Mouse (Mus musculus) heart, embryonic 16.5 days (tissue): Measurements from ENCODE around the gene Samd3. TPM values are rescaled to one million over a fixed set of nuclear protein-coding genes. Genes with fewer than 3 reads are reported as not detected.

Experiments
- ATAC-seq: fragments of 200-750 bp; cut with Nextera tagmentation; replicated peaks from 2 replicates; pipeline ENCODE4 v1.8.0; 2017; ENCODE audit warnings: moderate number of reproducible peaks; ENCODE audit not compliant: insufficient read depth, low FRiP score; ENCODE audit errors: extremely low read depth
- H3K27ac ChIP-seq: fragments of 300-500 bp; sonication (generic); 2 replicates; pipeline ENCODE4 v1.5.1; 2014; ENCODE audit warnings: mild to moderate bottlenecking, low read length, control low read depth, moderate library complexity
- H3K27me3 ChIP-seq: fragments of 300-500 bp; sonication (generic); 2 replicates; pipeline ENCODE4 v1.6.1; 2014; ENCODE audit warnings: low read length, mixed read lengths; ENCODE audit not compliant: control insufficient read depth, insufficient read depth
- H3K36me3 ChIP-seq: fragments of 300-500 bp; sonication (generic); 2 replicates; pipeline ENCODE4 v1.6.1; 2014; ENCODE audit not compliant: control insufficient read depth, insufficient read depth
- H3K4me1 ChIP-seq: fragments of 300-500 bp; sonication (generic); 2 replicates; pipeline ENCODE4 v1.6.1; 2014; ENCODE audit warnings: low read length, mixed read lengths; ENCODE audit not compliant: control insufficient read depth, insufficient read depth
- H3K4me2 ChIP-seq: fragments of 300-500 bp; sonication (generic); 2 replicates; pipeline ENCODE4 v1.6.1; 2014; ENCODE audit warnings: low read depth, mild to moderate bottlenecking, control low read depth, low read length
- H3K4me3 ChIP-seq: fragments of 300-500 bp; sonication (generic); 2 replicates; pipeline ENCODE4 v1.5.1; 2014; ENCODE audit warnings: mild to moderate bottlenecking, control low read depth, low read length
- H3K9ac ChIP-seq: fragments of 300-500 bp; sonication (generic); 2 replicates; pipeline ENCODE4 v1.6.1; 2014; ENCODE audit warnings: low read length, control low read depth
- H3K9me3 ChIP-seq: fragments of 300-500 bp; sonication (generic); replicated peaks from 2 replicates; pipeline ENCODE4 v1.6.1; 2016; ENCODE audit warnings: low read length; ENCODE audit not compliant: control insufficient read depth
- WGBS: fragments of 180-500 bp; shearing (Covaris S2); extraction: QIAGEN DNeasy Blood & Tissue Kit; methylation state at CpG from one replicate; pipeline ENCODE4 v1.1.7; 2014; 5-methylcytosine and 5-hydroxymethylcytosine counted together
- polyA plus RNA-seq: library from polyadenylated mRNA; unstranded; fragments of >200 nt; fragmentation: Nextera tagmentation; extraction: Ambion mirVana; gene quantifications from 2 replicates; pipeline ENCODE4 v1.2.1, GENCODE M21; 2015

Samd3 gene
- polyA plus RNA-seq, 1 experiment from 2014 or later: 0.09 TPM

DNA sequence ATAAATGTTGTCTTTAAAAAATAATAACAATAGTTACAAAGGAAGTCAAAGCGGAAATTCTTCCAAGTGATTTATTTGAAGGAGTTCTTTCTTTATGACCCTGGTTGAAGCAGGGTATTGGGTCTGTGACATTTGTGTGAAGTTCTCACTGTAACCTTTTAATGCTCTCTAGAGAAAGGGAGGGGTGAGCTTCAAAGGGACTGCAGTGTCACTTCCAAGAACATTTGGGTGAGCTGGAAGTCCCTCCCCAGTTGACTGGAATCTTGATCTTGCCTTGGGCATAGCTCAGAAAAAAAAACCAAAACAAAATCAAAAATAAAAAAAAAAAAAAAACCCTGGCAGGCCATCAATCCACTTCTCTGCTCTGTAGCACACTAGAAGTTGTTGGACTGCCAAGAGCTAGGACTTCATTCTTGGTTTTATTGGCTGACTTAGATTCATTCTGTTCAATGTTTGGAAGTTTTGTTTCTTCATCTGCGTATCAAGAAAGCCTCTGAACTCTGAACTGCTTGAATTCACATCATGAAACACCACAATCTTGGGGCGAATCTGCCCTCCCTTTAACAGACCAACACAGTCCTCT is 2.7 kb downstream of the Samd3 start:
- Histone ChIP-seq H3K27me3 (no peaks in the 10 kb centered on the region), H3K36me3 (no peaks in the 10 kb centered on the region), H3K4me3 (no peak overlapping the region), H3K9ac (no peak overlapping the region), H3K9me3 (no peaks in the 10 kb centered on the region), H3K4me2 (no peak overlapping the region), H3K27ac (no peak overlapping the region), H3K4me1 (no peaks in the 10 kb centered on the region)
- WGBS: 76% methylated on average over 3 of the region's 3 CpGs
- ATAC-seq: no peak

DNA sequence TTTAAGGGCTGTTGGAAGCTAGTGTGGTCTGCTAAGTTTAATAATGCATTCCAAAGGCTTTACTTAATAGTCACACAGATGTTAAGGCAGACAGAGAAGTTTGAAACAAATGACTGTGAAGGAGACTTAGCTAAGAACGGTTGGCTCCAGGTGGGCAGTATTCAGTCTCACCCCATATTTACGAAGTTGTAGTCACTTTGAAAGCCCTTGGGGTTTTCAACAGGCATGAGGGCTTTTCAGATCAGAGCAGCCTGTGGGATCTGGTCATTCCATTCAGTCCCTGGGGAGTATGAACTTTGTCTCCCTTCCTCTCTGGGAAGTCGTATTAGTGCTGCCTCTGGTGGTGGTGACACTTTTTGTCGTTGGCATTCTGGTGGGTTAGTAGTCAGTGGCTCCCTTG is 9.1 kb downstream of the Samd3 start:
- H3K27ac ChIP-seq: no peak overlapping the region
- no peaks in the 10 kb centered on the region for H3K36me3 ChIP-seq
- H3K27me3 ChIP-seq: no peaks in the 10 kb centered on the region
- H3K9ac ChIP-seq: no peak overlapping the region
- no peaks in the 10 kb centered on the region for H3K4me1 ChIP-seq
- H3K4me2 ChIP-seq: no peak overlapping the region
- 39% methylated on average over 4 of the region's 4 CpGs for WGBS
- no peak overlapping the region for H3K4me3 ChIP-seq
- ATAC-seq: no peak
- H3K9me3 ChIP-seq: no peaks in the 10 kb centered on the region

GRCm38 (mm10) chr10:26239090-26239489 is 9.6 kb downstream of the Samd3 start:
- H3K27ac ChIP-seq: no peak overlapping the region
- no peak for ATAC-seq
- no peaks in the 10 kb centered on the region for H3K27me3 ChIP-seq
- no peaks in the 10 kb centered on the region for H3K36me3 ChIP-seq
- H3K4me3 ChIP-seq: no peak overlapping the region
- no peaks in the 10 kb centered on the region for H3K9me3 ChIP-seq
- H3K4me2 ChIP-seq: no peak overlapping the region
- no peak overlapping the region for H3K9ac ChIP-seq
- H3K4me1 ChIP-seq: no peaks in the 10 kb centered on the region
- whole genome bisulfite sequencing: 47% methylated on average over 1 of the region's 1 CpGs

- no peak overlapping the region for H3K4me3 ChIP-seq
- no peaks in the 10 kb centered on the region for H3K36me3 ChIP-seq
- H3K9ac ChIP-seq: no peak overlapping the region
- no peaks in the 10 kb centered on the region for H3K9me3 ChIP-seq
- H3K4me1 ChIP-seq: no peaks in the 10 kb centered on the region
- no peak for ATAC-seq
- no peak overlapping the region for H3K27ac ChIP-seq
- H3K4me2 ChIP-seq: no peak overlapping the region
- 81% methylated on average over 3 of the region's 3 CpGs for WGBS
- H3K27me3 ChIP-seq: no peaks in the 10 kb centered on the region
Measured at GRCm38 (mm10) chr10:26243203-26243602, 13.7 kb downstream of the Samd3 start.

GRCm38 (mm10) chr10:26244466-26244865 is 15.0 kb downstream of the Samd3 start:
- no peak for ATAC-seq
- 76% methylated on average over 6 of the region's 6 CpGs for WGBS
- H3K27ac ChIP-seq: no peak overlapping the region
- H3K4me2 ChIP-seq: no peak overlapping the region
- H3K9ac ChIP-seq: no peak overlapping the region
- H3K27me3 ChIP-seq: no peaks in the 10 kb centered on the region
- H3K36me3 ChIP-seq: no peaks in the 10 kb centered on the region
- no peak overlapping the region for H3K4me3 ChIP-seq
- H3K9me3 ChIP-seq: no peaks in the 10 kb centered on the region
- H3K4me1 ChIP-seq: no peaks in the 10 kb centered on the region

DNA sequence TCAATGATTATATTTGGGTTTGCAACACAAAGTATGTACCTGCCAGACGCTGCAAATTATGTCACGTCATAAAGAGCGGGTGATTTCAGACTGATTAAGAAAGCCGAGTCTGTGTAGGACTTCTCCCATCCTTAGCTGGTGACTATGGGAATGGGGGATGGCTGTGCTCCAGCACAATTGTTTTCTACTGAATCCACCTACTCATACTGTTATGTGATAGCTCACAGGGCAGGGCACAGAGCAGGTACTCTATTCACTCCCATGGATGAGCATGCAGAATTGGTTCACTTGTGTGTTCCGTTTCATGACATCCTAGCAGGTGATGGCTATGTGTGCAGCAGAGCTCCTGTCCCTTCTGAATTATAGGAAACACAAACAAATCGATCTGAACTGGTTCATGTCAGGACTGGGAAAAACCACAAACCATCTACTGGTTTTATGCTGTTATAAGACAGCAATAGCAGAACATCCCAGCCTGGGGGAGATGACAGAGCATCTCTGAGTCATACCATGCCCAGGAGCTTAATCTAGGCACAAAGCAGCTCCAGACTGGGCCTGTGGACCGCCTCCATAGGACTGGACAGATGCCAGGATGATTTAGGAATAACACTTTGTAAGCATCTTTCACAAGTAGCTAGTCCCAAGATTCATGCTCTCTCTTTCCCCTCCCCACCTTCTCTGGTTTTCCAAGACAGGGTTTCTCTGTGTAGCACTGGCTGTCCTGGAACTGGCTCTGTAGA is 20.1 kb downstream of the Samd3 start:
- Histone ChIP-seq H3K4me2 (no peak overlapping the region), H3K4me1 (no peaks in the 10 kb centered on the region), H3K27me3 (no peaks in the 10 kb centered on the region), H3K9me3 (no peaks in the 10 kb centered on the region), H3K4me3 (no peak overlapping the region), H3K36me3 (no peaks in the 10 kb centered on the region), H3K27ac (no peak overlapping the region), H3K9ac (no peak overlapping the region)
- 72% methylated on average over 7 of the region's 7 CpGs for WGBS
- ATAC-seq: no peak

- Histone ChIP-seq H3K36me3 (no peaks in the 10 kb centered on the region), H3K9ac (no peak overlapping the region), H3K9me3 (no peaks in the 10 kb centered on the region), H3K4me3 (no peak overlapping the region), H3K27me3 (no peaks in the 10 kb centered on the region), H3K4me1 (no peaks in the 10 kb centered on the region), H3K4me2 (no peak overlapping the region), H3K27ac (no peak overlapping the region)
- ATAC-seq: no peak
- 56% methylated on average over 4 of the region's 4 CpGs for WGBS
Measured at GRCm38 (mm10) chr10:26259908-26260307, 30.4 kb downstream of the Samd3 start.

DNA sequence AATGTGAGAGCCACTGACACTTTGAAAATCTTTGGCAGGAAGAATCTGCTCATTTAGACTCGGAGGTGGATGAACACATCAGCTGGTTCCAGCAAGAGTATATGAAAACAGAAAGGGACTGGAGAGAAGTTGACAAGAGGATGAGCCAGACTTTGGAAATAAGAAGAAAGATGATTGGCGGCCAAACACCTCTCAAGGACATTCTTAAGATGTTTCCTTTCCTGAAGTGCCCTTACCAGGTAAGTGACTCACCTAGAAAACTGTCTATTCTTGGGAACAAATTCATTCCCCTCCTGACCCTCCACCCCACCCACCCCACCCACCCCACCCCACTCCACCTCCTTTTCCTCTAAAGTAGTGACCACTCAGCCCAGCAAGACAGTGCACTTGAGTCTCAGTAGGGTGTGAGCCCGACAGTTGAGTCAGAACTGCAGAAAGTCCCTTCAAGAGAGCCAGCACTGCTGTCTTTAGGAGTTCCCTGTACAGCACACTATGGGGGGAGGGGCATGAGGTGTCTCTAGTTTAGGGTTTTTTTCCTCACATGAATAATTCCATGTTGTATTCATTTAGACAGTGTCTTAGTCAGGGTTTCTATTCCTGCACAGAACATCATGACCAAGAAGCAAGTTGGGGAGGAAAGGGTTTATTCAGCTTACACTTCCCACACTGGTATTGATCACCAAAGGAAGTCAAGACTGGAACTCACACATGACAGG is 34.4 kb downstream of the Samd3 start:
- ATAC-seq: no peak
- H3K4me1 ChIP-seq: no peaks in the 10 kb centered on the region
- no peak overlapping the region for H3K4me2 ChIP-seq
- H3K27me3 ChIP-seq: no peaks in the 10 kb centered on the region
- H3K9me3 ChIP-seq: no peaks in the 10 kb centered on the region
- WGBS: 74% methylated on average over 3 of the region's 3 CpGs
- H3K27ac ChIP-seq: no peak overlapping the region
- no peak overlapping the region for H3K4me3 ChIP-seq
- H3K36me3 ChIP-seq: no peaks in the 10 kb centered on the region
- no peak overlapping the region for H3K9ac ChIP-seq

GRCm38 (mm10) chr10:26275414-26275813 is 45.9 kb downstream of the Samd3 start:
- H3K36me3 ChIP-seq: peaks cover 20% of the 10 kb centered on the region
- WGBS: 90% methylated on average over 6 of the region's 6 CpGs
- H3K9ac ChIP-seq: no peak overlapping the region
- no peak for ATAC-seq
- no peak overlapping the region for H3K27ac ChIP-seq
- no peaks in the 10 kb centered on the region for H3K4me1 ChIP-seq
- H3K9me3 ChIP-seq: no peaks in the 10 kb centered on the region
- no peak overlapping the region for H3K4me2 ChIP-seq
- no peaks in the 10 kb centered on the region for H3K27me3 ChIP-seq
- H3K4me3 ChIP-seq: no peak overlapping the region
